Mouse (Mus musculus): ENCODE measurements at regions not wholly inside any gene's neighbourhood (a gene's known extent, or its start where the extent isn't known, plus 50 kb on each side); places are given as distances from the start of the nearest gene placed in this dataset.

- ATAC-seq = peak; percentile 56
- H3K4me3 ChIP-seq (ENCODE audit: low read length) = no peak overlapping the region
- 35% methylated on average over 10 of the region's 10 CpGs for WGBS
Measured at GRCm38 (mm10) chr1:128805687-128806653, 213.9 kb upstream of the Cxcr4 start.

DNA sequence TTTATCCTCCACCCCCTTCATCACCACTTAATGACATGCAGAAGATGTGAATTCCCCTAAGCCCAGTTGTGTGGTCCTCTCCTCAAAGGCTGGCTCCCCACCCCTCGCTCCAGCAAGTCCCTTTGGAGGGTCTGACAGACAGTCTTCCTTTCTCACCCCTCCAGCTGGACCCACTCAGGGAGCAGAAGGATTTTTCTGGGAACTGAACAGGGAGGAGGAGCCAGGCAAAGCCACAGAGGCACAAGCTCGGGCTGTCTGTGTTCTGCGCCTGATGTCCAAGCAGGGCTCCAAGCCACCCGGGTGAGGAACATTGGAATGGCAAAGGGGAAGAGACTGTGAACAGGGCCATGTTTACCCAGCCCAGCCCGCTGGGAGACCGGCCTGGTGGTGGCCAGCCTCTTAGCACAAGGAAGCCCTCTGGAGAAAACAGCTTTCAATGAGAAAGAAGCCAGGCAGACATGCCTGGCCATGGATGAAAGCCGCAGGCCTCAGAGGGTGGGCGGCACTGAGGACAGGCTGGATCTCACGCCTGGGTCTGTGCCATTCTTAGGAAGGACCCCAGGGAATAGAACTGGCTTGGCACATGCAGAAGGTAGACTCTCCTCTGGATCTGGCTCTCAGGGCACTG is 211.5 kb upstream of the Cxcr4 start:
- no peak overlapping the region for H3K4me2 ChIP-seq (ENCODE audit: low read length)
- H3K36me3 ChIP-seq (ENCODE audit: control insufficient read depth, insufficient read depth, low read length) = no peaks in the 10 kb centered on the region
- H3K27me3 ChIP-seq (replicated peaks; ENCODE audit: control insufficient read depth, insufficient read depth, low read length) = no peaks in the 10 kb centered on the region
- peaks cover 20% of the 10 kb centered on the region for H3K4me1 ChIP-seq (ENCODE audit: control insufficient read depth, insufficient read depth, low read depth, low read length)
- no peaks in the 10 kb centered on the region for H3K9me3 ChIP-seq (ENCODE audit: control insufficient read depth, low read length)
- no peak overlapping the region for H3K9ac ChIP-seq (ENCODE audit: low read depth, low read length)
- peak overlapping the region; percentile 42 for H3K27ac ChIP-seq (ENCODE audit: low read depth, low read length)
- WGBS = 25% methylated on average over 9 of the region's 9 CpGs
- no peak overlapping the region for H3K4me3 ChIP-seq (ENCODE audit: low read length)
- peak; percentile 80 for ATAC-seq

More at GRCm38 (mm10) chr1:128805687-128806653, 213.9 kb upstream of the Cxcr4 start:
- Histone ChIP-seq H3K9me3 (ENCODE audit: control insufficient read depth, low read length) (no peaks in the 10 kb centered on the region), H3K36me3 (ENCODE audit: control insufficient read depth, insufficient read depth, low read length) (no peaks in the 10 kb centered on the region), H3K4me1 (ENCODE audit: control insufficient read depth, insufficient read depth, low read depth, low read length) (peaks cover 20% of the 10 kb centered on the region), H3K27ac (ENCODE audit: low read depth, low read length) (0 out of 2 replicates have a peak overlapping the region, but pooled peaks have one; percentile 29), H3K27me3 (replicated peaks; ENCODE audit: control insufficient read depth, insufficient read depth, low read length) (no peaks in the 10 kb centered on the region), H3K4me2 (ENCODE audit: low read length) (no peak overlapping the region), H3K9ac (ENCODE audit: low read depth, low read length) (no peak overlapping the region)

DNA sequence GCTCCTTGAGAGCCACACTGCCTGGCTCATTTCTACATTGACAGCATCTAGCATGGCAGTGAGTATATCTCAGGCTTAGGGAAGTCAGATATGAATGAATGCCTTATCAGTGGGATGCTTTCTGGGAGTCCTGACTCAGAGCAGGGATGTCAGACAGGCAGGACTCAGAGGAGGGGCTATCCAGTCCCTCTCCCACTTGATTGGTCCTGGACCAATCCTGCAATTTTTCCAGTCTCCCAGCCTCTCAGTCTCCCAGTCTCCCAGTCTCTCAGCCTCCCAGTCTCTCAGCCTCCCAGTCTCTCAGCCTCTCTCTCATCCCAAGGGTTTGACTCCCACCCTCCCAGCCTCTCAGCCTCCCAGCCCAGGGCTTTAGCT is 211.0 kb upstream of the Cxcr4 start:
- Histone ChIP-seq H3K4me3 (ENCODE audit: low read length) (no peak overlapping the region), H3K27ac (ENCODE audit: low read depth, low read length) (no peak overlapping the region), H3K4me1 (ENCODE audit: control insufficient read depth, insufficient read depth, low read depth, low read length) (peaks cover 20% of the 10 kb centered on the region), H3K36me3 (ENCODE audit: control insufficient read depth, insufficient read depth, low read length) (no peaks in the 10 kb centered on the region), H3K27me3 (replicated peaks; ENCODE audit: control insufficient read depth, insufficient read depth, low read length) (no peaks in the 10 kb centered on the region), H3K9ac (ENCODE audit: low read depth, low read length) (no peak overlapping the region), H3K4me2 (ENCODE audit: low read length) (no peak overlapping the region), H3K9me3 (ENCODE audit: control insufficient read depth, low read length) (no peaks in the 10 kb centered on the region)
- ATAC-seq = 0 out of 2 replicates have a peak, but pooled peaks have one; percentile 3

DNA sequence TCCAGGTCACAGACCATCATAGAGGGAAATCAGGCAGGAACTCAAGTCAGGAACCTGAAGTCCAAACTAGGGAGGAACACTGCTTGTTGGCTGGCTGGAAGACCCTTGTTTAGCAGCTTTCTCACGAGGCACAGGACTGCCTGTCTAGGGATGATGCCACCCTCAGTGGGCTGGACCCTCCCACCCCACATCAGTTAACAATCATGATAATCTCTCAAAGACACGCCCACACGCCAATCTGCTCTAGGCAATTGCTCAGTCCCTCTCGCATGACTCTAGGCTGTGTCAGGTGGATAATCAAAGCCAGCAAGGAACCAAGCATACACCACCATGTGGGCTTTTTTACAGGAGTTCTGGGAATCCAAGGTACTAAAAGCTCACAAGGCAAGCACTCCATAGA is 206.6 kb upstream of the Cxcr4 start:
- 65% methylated on average over 4 of the region's 4 CpGs for WGBS
- H3K9me3 ChIP-seq (ENCODE audit: control insufficient read depth, low read length) = no peaks in the 10 kb centered on the region
- ATAC-seq = no peak

DNA sequence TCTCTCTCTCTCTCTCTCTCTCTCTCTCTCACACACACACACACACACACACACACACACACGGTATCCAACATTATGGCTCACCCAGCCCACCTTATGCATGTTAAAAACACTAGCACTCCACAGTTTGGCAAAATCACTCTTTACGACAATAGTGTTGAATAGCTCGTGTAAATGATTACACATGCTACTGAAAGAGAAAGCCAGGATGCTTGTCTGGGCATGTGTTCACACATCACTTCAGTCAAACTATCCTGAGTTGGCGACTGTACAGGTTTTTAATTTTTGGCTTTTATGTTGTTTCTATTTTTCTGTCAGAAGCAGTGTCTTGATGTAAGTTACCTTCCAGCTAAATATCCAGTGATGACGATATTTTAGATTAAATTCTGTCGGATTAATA is 203.6 kb upstream of the Cxcr4 start:
- no peak overlapping the region for H3K4me3 ChIP-seq (ENCODE audit: low read length)
- ATAC-seq = no peak
- no peak overlapping the region for H3K9ac ChIP-seq (ENCODE audit: low read depth, low read length)
- no peaks in the 10 kb centered on the region for H3K27me3 ChIP-seq (replicated peaks; ENCODE audit: control insufficient read depth, insufficient read depth, low read length)
- H3K27ac ChIP-seq (ENCODE audit: low read depth, low read length) = no peak overlapping the region
- H3K4me2 ChIP-seq (ENCODE audit: low read length) = no peak overlapping the region
- H3K9me3 ChIP-seq (ENCODE audit: control insufficient read depth, low read length) = no peaks in the 10 kb centered on the region
- H3K36me3 ChIP-seq (ENCODE audit: control insufficient read depth, insufficient read depth, low read length) = no peaks in the 10 kb centered on the region
- 87% methylated on average over 6 of the region's 6 CpGs for WGBS
- no peaks in the 10 kb centered on the region for H3K4me1 ChIP-seq (ENCODE audit: control insufficient read depth, insufficient read depth, low read depth, low read length)

More for the DNA sequence above, 206.6 kb upstream of the Cxcr4 start:
- Histone ChIP-seq H3K9ac (ENCODE audit: low read depth, low read length) (no peak overlapping the region), H3K4me1 (ENCODE audit: control insufficient read depth, insufficient read depth, low read depth, low read length) (peaks cover 3% of the 10 kb centered on the region), H3K36me3 (ENCODE audit: control insufficient read depth, insufficient read depth, low read length) (no peaks in the 10 kb centered on the region), H3K4me3 (ENCODE audit: low read length) (no peak overlapping the region), H3K27me3 (replicated peaks; ENCODE audit: control insufficient read depth, insufficient read depth, low read length) (no peaks in the 10 kb centered on the region), H3K4me2 (ENCODE audit: low read length) (no peak overlapping the region), H3K27ac (ENCODE audit: low read depth, low read length) (no peak overlapping the region)

DNA sequence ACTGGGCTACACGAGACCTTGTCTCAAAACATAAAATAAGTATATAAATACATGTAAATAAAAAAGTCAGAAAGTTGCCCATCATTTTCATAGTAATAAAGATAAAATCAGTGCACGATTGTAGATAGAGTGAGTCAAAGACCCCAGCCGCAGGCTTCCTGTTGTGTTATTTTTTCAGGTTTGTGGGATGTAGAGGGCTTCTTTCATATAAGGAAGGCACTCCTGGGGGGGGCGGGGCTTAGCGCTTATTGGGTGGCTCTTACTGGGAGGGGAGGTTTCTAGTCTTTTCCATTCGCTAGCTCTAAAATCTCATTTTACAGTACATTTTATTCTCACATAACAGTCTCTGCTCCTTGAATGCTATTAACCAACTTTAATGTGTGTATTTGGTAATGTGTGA is 198.8 kb upstream of the Cxcr4 start:
- no peaks in the 10 kb centered on the region for H3K36me3 ChIP-seq (ENCODE audit: control insufficient read depth, insufficient read depth, low read length)
- H3K4me1 ChIP-seq (ENCODE audit: control insufficient read depth, insufficient read depth, low read depth, low read length) = no peaks in the 10 kb centered on the region
- H3K27me3 ChIP-seq (replicated peaks; ENCODE audit: control insufficient read depth, insufficient read depth, low read length) = no peaks in the 10 kb centered on the region
- H3K4me3 ChIP-seq (ENCODE audit: low read length) = no peak overlapping the region
- H3K9ac ChIP-seq (ENCODE audit: low read depth, low read length) = no peak overlapping the region
- no peaks in the 10 kb centered on the region for H3K9me3 ChIP-seq (ENCODE audit: control insufficient read depth, low read length)
- no peak overlapping the region for H3K27ac ChIP-seq (ENCODE audit: low read depth, low read length)
- ATAC-seq = no peak
- WGBS = 91% methylated on average over 6 of the region's 6 CpGs
- H3K4me2 ChIP-seq (ENCODE audit: low read length) = no peak overlapping the region

DNA sequence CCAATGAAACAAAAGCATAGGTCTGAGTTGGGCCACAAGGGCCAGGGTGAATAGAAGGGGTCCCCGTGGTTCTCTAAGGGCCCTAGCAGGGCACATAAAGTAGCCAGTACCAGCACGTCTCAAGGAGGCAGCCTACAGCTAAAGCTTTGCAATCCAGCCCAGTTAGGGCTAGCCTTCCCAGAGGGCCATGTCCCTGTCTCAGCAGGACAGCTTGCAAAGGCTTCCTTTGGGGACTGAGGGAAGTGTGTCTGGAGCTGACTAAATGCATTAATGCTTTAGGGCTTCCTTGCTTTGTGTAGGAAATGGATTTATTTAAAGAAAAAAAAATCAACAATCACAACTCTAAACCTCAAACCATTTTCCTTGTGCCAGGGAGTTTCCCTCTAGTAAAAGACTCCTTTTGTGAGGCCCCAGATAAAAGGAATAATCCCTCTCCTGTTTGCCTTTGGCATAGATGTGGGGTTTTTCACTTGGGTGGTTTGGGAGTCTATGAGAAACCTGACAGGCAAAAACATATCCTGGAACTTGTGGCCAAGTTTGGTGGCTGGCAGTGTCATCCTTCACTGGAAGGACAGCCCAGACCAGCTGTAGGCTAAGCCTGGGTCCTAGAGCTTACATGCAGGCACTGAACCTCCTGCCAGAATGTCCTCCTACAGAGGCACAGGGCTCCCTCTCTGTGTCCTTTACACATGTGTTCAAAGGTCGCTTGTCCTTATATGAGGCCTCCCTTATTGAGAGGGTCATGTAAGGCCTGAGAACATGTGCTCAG is 197.7 kb upstream of the Cxcr4 start:
- Histone ChIP-seq H3K27me3 (replicated peaks; ENCODE audit: control insufficient read depth, insufficient read depth, low read length) (no peaks in the 10 kb centered on the region), H3K27ac (ENCODE audit: low read depth, low read length) (no peak overlapping the region), H3K36me3 (ENCODE audit: control insufficient read depth, insufficient read depth, low read length) (no peaks in the 10 kb centered on the region), H3K4me1 (ENCODE audit: control insufficient read depth, insufficient read depth, low read depth, low read length) (no peaks in the 10 kb centered on the region), H3K9ac (ENCODE audit: low read depth, low read length) (no peak overlapping the region), H3K4me2 (ENCODE audit: low read length) (no peak overlapping the region), H3K4me3 (ENCODE audit: low read length) (no peak overlapping the region), H3K9me3 (ENCODE audit: control insufficient read depth, low read length) (no peaks in the 10 kb centered on the region)
- WGBS = 55% methylated on average over 3 of the region's 3 CpGs
- peak; percentile 74; the same call in 1 of the 2 replicates for ATAC-seq

- Histone ChIP-seq H3K4me3 (ENCODE audit: low read length) (no peak overlapping the region), H3K9me3 (ENCODE audit: control insufficient read depth, low read length) (no peaks in the 10 kb centered on the region), H3K4me2 (ENCODE audit: low read length) (no peak overlapping the region), H3K27me3 (replicated peaks; ENCODE audit: control insufficient read depth, insufficient read depth, low read length) (no peaks in the 10 kb centered on the region), H3K27ac (ENCODE audit: low read depth, low read length) (no peak overlapping the region), H3K4me1 (ENCODE audit: control insufficient read depth, insufficient read depth, low read depth, low read length) (no peaks in the 10 kb centered on the region), H3K9ac (ENCODE audit: low read depth, low read length) (no peak overlapping the region), H3K36me3 (ENCODE audit: control insufficient read depth, insufficient read depth, low read length) (no peaks in the 10 kb centered on the region)
- 52% methylated on average over 6 of the region's 6 CpGs for WGBS
- ATAC-seq = peak; percentile 74
Measured at GRCm38 (mm10) chr1:128788227-128788626, 196.1 kb upstream of the Cxcr4 start.

Data from hindbrain, embryonic 16.5 days (tissue).